Comparison of ENCODE assay signal across 13 mouse cellular contexts in the genomic region with DNA sequence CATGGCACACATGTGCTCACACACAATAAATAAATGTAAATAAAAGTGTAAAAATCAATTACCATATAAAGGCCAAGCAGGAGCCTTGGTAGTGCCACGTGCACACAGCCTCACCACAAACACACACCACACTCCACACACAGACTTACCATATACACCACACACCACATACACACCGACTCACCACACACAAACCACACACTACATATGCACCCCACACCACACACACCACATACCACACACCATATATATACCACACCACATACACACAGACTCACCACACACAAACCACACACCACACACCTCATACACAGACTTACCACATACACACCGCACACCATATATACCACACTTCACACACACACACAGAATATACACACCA. TPM values are rescaled to one million over a fixed set of nuclear protein-coding genes. Genes with fewer than 3 reads are reported as not detected.
DNase-seq lines count a peak whose midpoint lies in the region; ATAC-seq and TF ChIP-seq lines count a peak whose summit lies in the region.
"Had no signal": no experiment of that assay in that cellular context is flagged by ENCODE, and none has a peak within 500 bp of the region (broad histone marks: within the 10 kb centered on the region; RNA-seq: fewer than 3 reads in every experiment).

No protein-coding gene starts in this region.

- TF ChIP-seq EP300 in lung, postnatal 0 days (IDR thresholded peaks at IDR 0.05) = no peak

- ATAC-seq in heart, embryonic 15.5 days (replicated peaks; ENCODE audit: insufficient number of reproducible peaks, insufficient read depth, low FRiP score, low read depth) = no peak
- ATAC-seq in lung, postnatal 0 days = peak; percentile 18; the same call in 1 of the 2 replicates
- ATAC-seq in common myeloid progenitor, adult 5-6 weeks (replicated peaks; ENCODE audit: low read depth, poor library complexity, severe bottlenecking) = peak; percentile 53
- no peak for ATAC-seq in liver, embryonic 16.5 days (ENCODE audit: low read depth)
- no peak for ATAC-seq in erythroid progenitor cell, adult 5-6 weeks (replicated peaks; ENCODE audit: low FRiP score, poor library complexity, severe bottlenecking)
- ATAC-seq: forebrain, embryonic 15.5 days had no signal

- no peaks in the 10 kb centered on the region for H3K27me3 ChIP-seq in heart, embryonic 15.5 days
- no peaks in the 10 kb centered on the region for H3K27me3 ChIP-seq in lung, postnatal 0 days (replicated peaks; ENCODE audit: insufficient read depth, low read length)
- no peaks in the 10 kb centered on the region for H3K27me3 ChIP-seq in liver, embryonic 16.5 days (ENCODE audit: control insufficient read depth, insufficient read depth, low read depth, low read length)
- H3K27me3 ChIP-seq: embryonic facial prominence, embryonic 13.5 days; forebrain, embryonic 15.5 days had no signal

- no peak for DNase-seq in heart, postnatal 4 days
- DNase-seq in lung, postnatal 0 days (ENCODE audit: low spot score) = no peak
- DNase-seq in lung, postnatal 36 days = no peak
- no peak for DNase-seq in Muller cell, postnatal 12 days (ENCODE audit: inconsistent ontology term)
- DNase-seq: adrenal gland, postnatal 25 days; kidney, adult 18-20 months had no signal

- peaks cover 12% of the 10 kb centered on the region for H3K4me1 ChIP-seq in heart, embryonic 15.5 days (replicated peaks)
- no peaks in the 10 kb centered on the region for H3K4me1 ChIP-seq in lung, postnatal 0 days (ENCODE audit: insufficient read depth, low read depth, low read length)
- peaks cover 4% of the 10 kb centered on the region for H3K4me1 ChIP-seq in liver, embryonic 16.5 days (ENCODE audit: control insufficient read depth, low read depth, low read length)
- H3K4me1 ChIP-seq: embryonic facial prominence, embryonic 13.5 days; forebrain, embryonic 15.5 days had no signal

- TF ChIP-seq CTCF in lung, postnatal 0 days (IDR thresholded peaks at IDR 0.05) = no peak

- peaks cover 17% of the 10 kb centered on the region for H3K36me3 ChIP-seq in heart, embryonic 15.5 days
- H3K36me3 ChIP-seq in lung, postnatal 0 days (ENCODE audit: insufficient read depth, low read length) = no peaks in the 10 kb centered on the region
- H3K36me3 ChIP-seq in liver, embryonic 16.5 days (ENCODE audit: control insufficient read depth, insufficient read depth) = peaks cover 7% of the 10 kb centered on the region; the same call in 1 of the 2 replicates

- no peaks in the 10 kb centered on the region for H3K9me3 ChIP-seq in heart, embryonic 15.5 days (replicated peaks)
- no peaks in the 10 kb centered on the region for H3K9me3 ChIP-seq in lung, postnatal 0 days (ENCODE audit: low read length)
- no peaks in the 10 kb centered on the region for H3K9me3 ChIP-seq in liver, embryonic 16.5 days (replicated peaks; ENCODE audit: control insufficient read depth, low read length)
- H3K9me3 ChIP-seq: embryonic facial prominence, embryonic 13.5 days; forebrain, embryonic 15.5 days had no signal

- 80% methylated on average over 3 of the region's 3 CpGs for WGBS in heart, embryonic 15.5 days
- 79% methylated on average over 3 of the region's 3 CpGs for WGBS in lung, postnatal 0 days
- 58% methylated on average over 3 of the region's 3 CpGs for WGBS in liver, embryonic 16.5 days (ENCODE audit: insufficient replicate concordance)

- H3K27ac ChIP-seq in heart, embryonic 15.5 days = peak overlapping the region; percentile 75
- no peak overlapping the region for H3K27ac ChIP-seq in lung, postnatal 0 days (ENCODE audit: low read length)
- peak overlapping the region; percentile 17; the same call in 1 of the 2 replicates for H3K27ac ChIP-seq in liver, embryonic 16.5 days (ENCODE audit: low read length)
- H3K27ac ChIP-seq: liver, embryonic 14.5 days had no signal

- H3K4me2 ChIP-seq in heart, embryonic 15.5 days = no peak overlapping the region
- H3K4me2 ChIP-seq in lung, postnatal 0 days (replicated peaks; ENCODE audit: low read depth, low read length) = no peak overlapping the region
- no peak overlapping the region for H3K4me2 ChIP-seq in liver, embryonic 16.5 days (ENCODE audit: low read depth, low read length)
- H3K4me2 ChIP-seq: embryonic facial prominence, embryonic 13.5 days; forebrain, embryonic 15.5 days had no signal

- H3K4me3 ChIP-seq in heart, embryonic 15.5 days = no peak overlapping the region
- no peak overlapping the region for H3K4me3 ChIP-seq in lung, postnatal 0 days (ENCODE audit: low read depth, low read length)
- no peak overlapping the region for H3K4me3 ChIP-seq in liver, embryonic 16.5 days (ENCODE audit: low read depth, low read length)
- H3K4me3 ChIP-seq: embryonic facial prominence, embryonic 13.5 days; forebrain, embryonic 15.5 days had no signal

- H3K9ac ChIP-seq in heart, embryonic 15.5 days = peak overlapping the region; percentile 6; the same call in 1 of the 2 replicates
- H3K9ac ChIP-seq in lung, postnatal 0 days (replicated peaks; ENCODE audit: low read depth) = no peak overlapping the region
- H3K9ac ChIP-seq in liver, embryonic 16.5 days (ENCODE audit: low read depth, low read length) = no peak overlapping the region
- H3K9ac ChIP-seq: embryonic facial prominence, embryonic 13.5 days; forebrain, embryonic 15.5 days; liver, embryonic 14.5 days had no signal

RNA-seq across cellular contexts. Expression of a gene that starts 6.8 kb away (rescaled TPM):
- 7.9 and 9.3 TPM in 2 replicates for polyA plus RNA-seq in heart, embryonic 15.5 days (2015; fragmentation: Nextera tagmentation; extraction: Ambion mirVana)
- total RNA-seq in heart, postnatal 4 days (2021) = 1 to 10 TPM; 8.0 to 8.7 TPM
- 5.9 and 6.0 TPM in 2 replicates for polyA plus RNA-seq in lung, postnatal 0 days (2015; fragmentation: Nextera tagmentation; extraction: Ambion mirVana)
- 6.8 and 7.4 TPM in 2 replicates for total RNA-seq in common myeloid progenitor, adult 5-6 weeks (2017)
- polyA plus RNA-seq in liver, embryonic 16.5 days (2015; fragmentation: Nextera tagmentation; extraction: Ambion mirVana) = 7.3 and 7.7 TPM in 2 replicates
- 14.1 and 22.2 TPM in 2 replicates for total RNA-seq in erythroid progenitor cell, adult 5-6 weeks (2015; ENCODE audit: low replicate concordance)
- 14.1 and 16.0 TPM in 2 replicates for total RNA-seq in erythroid progenitor cell, adult 5-6 weeks (2017; ENCODE audit: low replicate concordance)

RNA-seq across cellular contexts. Expression of a gene that starts 56.7 kb away (rescaled TPM):
- polyA plus RNA-seq in heart, embryonic 15.5 days (2015; fragmentation: Nextera tagmentation; extraction: Ambion mirVana) = 322 and 367 TPM in 2 replicates
- 100 to 1,000 TPM; 317 to 339 TPM for total RNA-seq in heart, postnatal 4 days (2021)
- polyA plus RNA-seq in lung, postnatal 0 days (2015; fragmentation: Nextera tagmentation; extraction: Ambion mirVana) = 439 and 450 TPM in 2 replicates
- 113 and 129 TPM in 2 replicates for total RNA-seq in common myeloid progenitor, adult 5-6 weeks (2017)
- 104 and 135 TPM in 2 replicates for polyA plus RNA-seq in liver, embryonic 16.5 days (2015; fragmentation: Nextera tagmentation; extraction: Ambion mirVana)
- 195 and 254 TPM in 2 replicates for total RNA-seq in erythroid progenitor cell, adult 5-6 weeks (2015; ENCODE audit: low replicate concordance)
- total RNA-seq in erythroid progenitor cell, adult 5-6 weeks (2017; ENCODE audit: low replicate concordance) = 40.0 and 104 TPM in 2 replicates

Comparison
In these comparisons a context has a peak if more than half of its experiments do, and no peak if none do; other contexts are left out.
1. ATAC-seq: peak in lung, postnatal 0 days (single experiment) and common myeloid progenitor, adult 5-6 weeks (single experiment); none in heart, embryonic 15.5 days (single experiment), liver, embryonic 16.5 days (single experiment) and erythroid progenitor cell, adult 5-6 weeks (single experiment).